Mouse (Mus musculus) olfactory bulb, adult 2 months (tissue): Measurements from ENCODE around the gene Ccdc141.

Source experiments
- CTCF ChIP-seq: fragments of 200-500 bp; IDR thresholded peaks from 2 replicates; pipeline ENCODE4 v1.5.1; 2012; ENCODE audit warnings: low read depth, mild to moderate bottlenecking, low read length, moderate library complexity; ENCODE audit not compliant: insufficient read depth
- POLR2A ChIP-seq: fragments of 200-500 bp; IDR thresholded peaks from 2 replicates; pipeline ENCODE4 v1.6.1; 2012; ENCODE audit warnings: mild to moderate bottlenecking, low read depth, low read length, moderate library complexity; ENCODE audit not compliant: insufficient read depth

GRCm38 (mm10) chr2:77118102-77118501 is 52.3 kb downstream of the Ccdc141 start:
- TF ChIP-seq CTCF (no peak), POLR2A (no peak)
